Mouse (Mus musculus): ENCODE results near the gene Zcchc10. TPM values are rescaled to one million over a fixed set of nuclear protein-coding genes. Genes with fewer than 3 reads are reported as not detected.

The Zcchc10 gene
- polyA plus RNA-seq, 1 experiment: 13.9 TPM

DNA sequence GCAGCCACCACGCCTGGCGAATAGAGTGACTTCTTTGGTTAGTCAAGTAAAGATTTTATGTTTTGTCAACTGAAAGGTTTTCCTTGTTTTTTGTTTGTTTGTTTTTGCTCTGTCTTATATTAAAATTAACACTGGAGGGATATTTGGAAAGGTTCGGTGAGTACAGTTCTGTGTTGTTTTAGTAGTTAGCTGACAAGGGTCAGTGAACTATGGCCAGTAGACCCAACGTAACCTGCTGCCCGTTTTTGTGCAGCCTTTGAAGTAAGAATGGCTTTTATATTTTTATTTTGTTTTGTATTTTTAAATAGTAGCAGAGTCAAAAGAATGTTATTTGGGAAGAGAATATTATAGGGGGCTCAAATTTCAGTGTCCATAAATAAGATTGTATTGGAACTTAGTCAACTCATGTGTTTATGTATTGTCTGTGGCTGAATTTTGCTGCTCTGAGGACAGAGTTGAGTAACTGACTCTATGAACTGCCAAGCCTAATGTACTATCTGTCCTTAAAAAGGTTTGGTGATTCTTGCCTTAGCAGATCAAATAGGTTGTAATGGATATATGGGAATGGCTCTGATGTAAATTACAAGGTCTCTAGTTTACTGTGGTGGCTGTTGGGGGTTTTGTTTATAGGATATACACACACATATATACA is 34.2 kb downstream of the Zcchc10 start:
- Histone ChIP-seq H3K4me1 (ENCODE audit: control insufficient read depth, insufficient read depth, low read length) (peaks cover 7% of the 10 kb centered on the region), H3K4me3 (ENCODE audit: insufficient read depth, low read length) (no peak overlapping the region), H3K27ac (ENCODE audit: insufficient read depth, low read depth, low read length) (no peak overlapping the region)
- TF ChIP-seq CTCF (IDR thresholded peaks at IDR 0.05; ENCODE audit: low read depth, low read length): no peak

DNA sequence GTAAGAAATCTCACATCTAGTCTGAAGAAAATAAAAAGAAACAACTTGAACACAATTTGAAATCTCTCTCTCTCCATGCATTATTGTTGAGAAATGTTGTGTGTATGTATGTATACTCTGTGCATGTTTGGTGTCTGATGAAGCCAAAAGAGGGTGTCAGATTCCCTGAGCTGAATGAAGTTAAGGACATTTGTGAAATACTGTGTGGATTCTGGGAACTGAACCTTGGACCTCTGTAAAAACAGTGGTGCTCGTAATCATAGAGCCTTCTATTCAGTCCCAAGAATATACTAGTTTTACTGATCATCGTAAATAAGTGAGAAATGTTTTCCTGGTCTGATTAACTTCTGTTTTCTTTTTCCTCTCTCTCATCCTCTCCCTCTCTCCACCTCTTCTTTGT is 42.6 kb downstream of the Zcchc10 start:
- no peak overlapping the region for H3K4me3 ChIP-seq (ENCODE audit: insufficient read depth, low read length)
- no peaks in the 10 kb centered on the region for H3K4me1 ChIP-seq (ENCODE audit: control insufficient read depth, insufficient read depth, low read length)
- H3K27ac ChIP-seq (ENCODE audit: insufficient read depth, low read depth, low read length): no peak overlapping the region
- TF ChIP-seq CTCF (IDR thresholded peaks at IDR 0.05; ENCODE audit: low read depth, low read length): no peak
- no peak for TF ChIP-seq POLR2A (IDR thresholded peaks at IDR 0.05; ENCODE audit: borderline replicate concordance, low read depth, low read length)

DNA sequence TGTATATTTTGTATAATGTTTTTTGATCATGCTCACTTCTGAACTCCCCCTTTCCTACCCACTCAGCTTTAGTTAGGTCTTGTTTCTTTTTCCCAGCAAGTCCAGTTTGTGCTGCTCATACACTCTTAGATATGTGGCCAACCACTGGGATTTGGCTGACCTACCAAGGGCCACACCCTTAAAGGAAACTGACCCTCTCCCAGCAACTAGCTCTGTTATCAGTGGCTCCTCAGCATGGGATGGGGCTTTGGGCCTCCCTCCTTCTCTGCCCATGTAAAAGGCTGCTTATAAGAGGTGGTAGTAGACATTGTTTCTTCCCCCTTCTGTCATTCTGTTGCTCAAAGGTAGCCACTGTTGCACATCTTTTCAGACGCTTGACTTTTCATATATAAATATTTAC is 54.4 kb downstream of the Zcchc10 start:
- no peak overlapping the region for H3K27ac ChIP-seq (ENCODE audit: insufficient read depth, low read depth, low read length)
- no peak overlapping the region for H3K4me3 ChIP-seq (ENCODE audit: insufficient read depth, low read length)
- H3K4me1 ChIP-seq (ENCODE audit: control insufficient read depth, insufficient read depth, low read length): peaks cover 16% of the 10 kb centered on the region
- TF ChIP-seq POLR2A (IDR thresholded peaks at IDR 0.05; ENCODE audit: borderline replicate concordance, low read depth, low read length) (no peak), CTCF (IDR thresholded peaks at IDR 0.05; ENCODE audit: low read depth, low read length) (no peak)

Other genes with a start within 250 kb of the Zcchc10 start
- gene Hspa4, start 24.2 kb upstream of the Zcchc10 start, polyA plus RNA-seq (2012; ENCODE audit: insufficient read depth, insufficient read length, missing spikeins): 111 and 118 TPM in 2 replicates
- gene Aff4, start 26.2 kb downstream of the Zcchc10 start, polyA plus RNA-seq (2012; ENCODE audit: insufficient read depth, insufficient read length, missing spikeins): 54.6 and 68.8 TPM in 2 replicates
- not detected in 2 replicates for gene Leap2, start 98.5 kb downstream of the Zcchc10 start, polyA plus RNA-seq (2012; ENCODE audit: insufficient read depth, insufficient read length, missing spikeins)
- 192 and 202 TPM in 2 replicates for gene Uqcrq, start 106.2 kb downstream of the Zcchc10 start, polyA plus RNA-seq (2012; ENCODE audit: insufficient read depth, insufficient read length, missing spikeins)
- gene Gdf9, start 106.3 kb downstream of the Zcchc10 start, polyA plus RNA-seq (2012; ENCODE audit: insufficient read depth, insufficient read length, missing spikeins): 1.5 and 1.8 TPM in 2 replicates
- gene Gm10447, start 132.4 kb downstream of the Zcchc10 start, polyA plus RNA-seq (2012; ENCODE audit: insufficient read depth, insufficient read length, missing spikeins): not detected in 2 replicates
- gene Shroom1, start 132.5 kb downstream of the Zcchc10 start, polyA plus RNA-seq (2012; ENCODE audit: insufficient read depth, insufficient read length, missing spikeins): 0.17 TPM in 1 of 2 replicates, not detected in the other
- gene Gm9837, start 145.8 kb downstream of the Zcchc10 start, polyA plus RNA-seq (2012; ENCODE audit: insufficient read depth, insufficient read length, missing spikeins): not detected in 2 replicates
- not detected in 2 replicates for gene Gm9945, start 155.5 kb downstream of the Zcchc10 start, polyA plus RNA-seq (2012; ENCODE audit: insufficient read depth, insufficient read length, missing spikeins)
- not detected in 2 replicates for gene Sowaha, start 155.6 kb downstream of the Zcchc10 start, polyA plus RNA-seq (2012; ENCODE audit: insufficient read depth, insufficient read length, missing spikeins)
- gene Sept8, start 194.6 kb downstream of the Zcchc10 start, polyA plus RNA-seq (2012; ENCODE audit: insufficient read depth, insufficient read length, missing spikeins): 65.1 and 70.0 TPM in 2 replicates
- 30.3 and 31.9 TPM in 2 replicates for gene Kif3a, start 242.7 kb downstream of the Zcchc10 start, polyA plus RNA-seq (2012; ENCODE audit: insufficient read depth, insufficient read length, missing spikeins)

Measured in bone marrow macrophage, adult 2 months (primary cell).